Mouse (Mus musculus) testis, postnatal 14 days (tissue): ENCODE results near the gene Gnb3.

Experiments used
- DNase-seq: peaks from one replicate; pipeline ENCODE4 v3.0.0; 2021; ENCODE audit warnings: low spot score

Gene Gnb3

DNA sequence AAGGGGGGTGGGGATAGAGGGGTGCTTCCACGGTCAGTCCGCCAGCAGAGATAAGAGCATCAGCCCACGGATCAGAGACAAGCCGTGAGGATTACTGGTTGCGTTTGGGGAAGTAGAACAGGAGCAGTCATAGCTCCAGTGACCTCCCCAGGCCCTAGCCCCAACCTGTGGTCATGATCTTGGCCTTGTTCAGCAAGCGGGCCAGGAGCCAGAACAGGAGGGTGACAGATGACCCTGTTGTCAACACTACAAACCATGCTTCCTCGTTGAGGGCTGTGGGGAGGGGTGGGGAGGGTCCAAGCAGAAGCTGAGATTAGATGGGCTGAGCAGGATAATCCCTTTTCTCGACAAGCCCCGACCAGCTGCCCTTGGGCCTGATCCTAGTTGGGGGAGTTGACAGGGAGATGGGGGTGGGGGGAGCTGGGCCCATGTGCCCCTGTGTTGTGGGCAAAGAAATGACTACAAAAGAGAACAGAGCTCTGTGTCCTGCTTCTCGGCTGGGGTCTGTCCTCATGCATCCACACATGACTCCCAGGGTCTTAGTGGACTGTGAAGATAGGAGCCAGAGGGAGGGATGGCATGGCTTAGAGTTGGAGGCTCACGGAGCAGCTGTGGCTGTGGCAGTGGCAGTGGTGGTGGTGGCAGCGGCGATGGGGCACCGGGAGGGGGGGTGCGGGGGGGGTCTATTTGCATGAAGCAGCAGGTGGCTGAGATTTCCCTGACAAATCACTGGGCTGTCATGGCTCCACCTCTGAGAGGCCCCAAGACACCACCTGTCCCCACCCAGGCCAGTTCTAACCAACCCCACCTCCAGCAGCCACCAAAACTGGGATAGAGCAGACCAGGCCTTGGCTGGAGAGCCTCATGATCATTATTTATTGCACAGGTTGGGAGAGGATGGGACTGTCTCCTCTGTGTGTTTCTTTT lies at the start of gene Gnb3:
Gene Gnb3 (minus strand): TSS at position 35 of the 927 bp plus-strand sequence.
- DNase-seq, result no peak

GRCm38 (mm10) chr6:124888555-124889125 lies 48.6 kb upstream of the Gnb3 start:
- DNase-seq, result no peak

DNA sequence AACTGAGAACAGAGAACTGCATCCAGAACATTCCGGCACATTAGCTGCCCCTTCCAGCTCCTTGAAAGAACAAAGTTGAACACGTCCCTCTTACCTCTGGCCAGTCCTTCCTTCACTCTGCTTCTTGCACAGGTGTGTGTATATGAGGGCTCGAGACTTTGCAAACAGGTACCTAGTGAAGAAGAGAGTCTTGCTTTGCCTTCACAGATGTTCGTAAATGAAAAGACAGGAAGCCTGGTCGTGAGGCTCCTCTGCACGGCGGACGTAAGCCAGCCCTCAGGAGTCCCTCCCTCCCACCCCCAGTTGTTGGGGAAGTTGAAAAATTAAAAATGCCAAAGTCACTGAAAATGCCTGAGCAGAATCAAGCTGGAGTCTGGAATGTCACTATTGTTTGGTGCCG lies 47.9 kb upstream of the Gnb3 start, which contains the start of gene Cd4:
Gene Cd4 (minus strand): TSS at position 236 of the 400 bp plus-strand sequence.
- no peak for DNase-seq

GRCm38 (mm10) chr6:124885956-124886381 lies 45.9 kb upstream of the Gnb3 start:
- no peak for DNase-seq

DNA sequence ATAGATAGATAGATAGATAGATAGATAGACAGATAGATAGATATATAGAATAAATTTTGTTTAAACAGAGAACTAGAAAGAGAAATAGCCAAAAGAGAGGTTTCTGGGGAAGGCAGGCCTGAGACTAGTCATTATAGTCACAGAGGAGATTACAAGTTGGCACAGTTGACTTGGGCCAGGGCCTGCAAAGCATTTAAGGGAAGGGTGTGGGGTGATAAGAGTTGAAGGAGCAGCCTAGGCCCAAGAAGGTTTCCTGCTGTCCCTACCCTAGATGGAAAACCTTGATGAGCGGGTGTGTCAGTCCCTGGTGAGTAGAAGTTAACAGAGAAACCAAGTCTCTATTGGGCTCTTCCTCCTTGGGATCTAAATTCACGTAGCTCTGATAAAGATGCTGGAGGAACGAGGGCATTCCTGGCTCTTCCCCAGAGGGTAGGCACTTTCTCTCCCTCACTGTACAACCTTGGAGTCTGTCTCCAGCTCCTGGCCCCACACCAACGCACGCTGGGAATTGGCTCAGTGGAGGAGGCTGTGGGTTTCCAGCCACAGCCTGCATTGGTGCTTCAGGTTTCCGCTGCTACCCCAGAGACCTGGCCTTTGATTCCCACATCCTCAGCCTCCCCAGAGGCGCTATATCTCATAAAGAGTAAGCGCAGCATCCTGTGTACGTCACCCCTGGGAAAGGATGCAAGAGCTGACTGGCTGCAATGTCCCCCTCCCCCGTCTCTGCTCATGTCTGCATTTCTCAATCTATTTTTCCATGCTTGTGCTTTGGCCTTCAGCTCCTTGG lies 44.8 kb upstream of the Gnb3 start:
- DNase-seq, result no peak

DNA sequence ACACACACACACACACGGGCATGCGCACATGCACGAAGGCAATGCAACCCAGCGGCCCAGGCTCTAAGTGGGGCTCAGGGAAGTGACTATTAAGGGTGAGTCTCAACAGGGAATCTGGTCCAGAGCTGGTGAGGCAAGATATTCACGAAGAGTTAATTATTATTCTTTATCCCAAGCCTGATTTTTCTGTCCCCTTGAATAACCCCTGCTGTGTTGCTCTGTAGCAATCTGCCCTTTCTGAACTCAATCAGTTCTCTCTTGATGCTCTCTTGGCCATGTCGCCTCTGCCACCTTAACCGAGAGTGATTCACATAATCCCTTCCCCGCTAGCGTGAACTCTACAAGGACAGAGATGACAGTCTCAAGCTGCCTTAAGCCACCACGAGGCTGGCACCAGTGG lies 43.3 kb upstream of the Gnb3 start:
- no peak for DNase-seq

DNA sequence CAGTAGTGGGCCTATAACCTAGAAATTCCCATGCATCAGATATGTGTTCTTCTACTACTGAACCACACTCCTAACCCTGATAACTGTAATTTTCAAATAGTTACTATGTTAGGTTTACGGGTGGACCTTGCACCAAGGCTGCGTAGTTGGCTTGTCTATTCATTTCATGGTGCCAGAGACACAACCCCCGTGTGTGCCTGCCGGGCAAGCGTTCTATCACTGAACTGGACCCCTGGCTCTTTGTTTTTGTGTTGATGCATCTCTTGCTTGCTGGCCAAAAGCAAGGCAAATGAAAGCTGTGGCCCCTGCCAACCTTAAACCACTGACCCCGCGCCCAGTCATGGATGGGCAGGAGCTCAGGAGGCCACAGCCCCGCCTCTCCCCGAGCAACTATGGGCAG lies 41.7 kb upstream of the Gnb3 start:
- no peak for DNase-seq

- no peak for DNase-seq
Observed at GRCm38 (mm10) chr6:124879390-124879789, 39.3 kb upstream of the Gnb3 start.

DNA sequence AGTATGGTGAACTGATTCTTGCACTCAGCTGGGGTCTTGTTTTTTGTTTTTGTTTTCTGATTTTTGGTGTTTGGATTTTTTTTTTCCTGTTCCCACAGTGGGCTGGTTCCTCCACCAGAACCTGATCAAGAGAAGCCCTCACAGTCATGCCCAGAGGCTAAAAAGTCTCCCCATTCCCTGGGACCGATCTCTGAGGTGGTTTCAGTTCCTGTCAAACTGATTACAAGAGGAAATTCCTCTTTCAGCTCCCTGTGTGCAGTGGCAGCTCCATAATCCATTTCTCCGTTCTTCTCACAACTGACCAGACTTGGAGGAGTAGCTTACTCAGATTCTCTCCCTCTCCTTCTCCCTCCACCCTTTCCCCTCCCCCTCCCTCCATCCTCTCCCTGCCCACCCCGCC lies 34.3 kb upstream of the Gnb3 start:
- DNase-seq, result no peak

DNA sequence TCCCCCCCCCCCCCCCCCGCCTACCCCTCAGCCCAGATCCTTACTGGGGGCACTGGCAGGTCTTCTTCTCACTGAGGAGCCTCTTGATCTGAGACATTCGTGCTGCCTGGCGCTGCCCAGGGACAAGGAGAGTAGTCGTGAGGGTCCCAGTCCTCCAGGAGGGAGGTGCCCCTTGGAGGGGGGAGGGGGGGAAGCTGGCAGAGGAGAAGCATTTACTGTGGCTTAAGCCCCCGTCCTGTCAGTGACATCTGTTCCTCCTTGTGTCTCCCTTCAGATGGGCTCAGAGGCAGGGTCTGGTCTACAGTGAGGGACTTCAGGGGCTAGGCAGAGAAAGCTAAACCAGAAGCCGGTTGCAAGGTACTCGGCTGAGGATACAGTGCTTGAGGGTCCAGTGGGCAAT lies 26.5 kb upstream of the Gnb3 start:
- DNase-seq, result no peak

DNA sequence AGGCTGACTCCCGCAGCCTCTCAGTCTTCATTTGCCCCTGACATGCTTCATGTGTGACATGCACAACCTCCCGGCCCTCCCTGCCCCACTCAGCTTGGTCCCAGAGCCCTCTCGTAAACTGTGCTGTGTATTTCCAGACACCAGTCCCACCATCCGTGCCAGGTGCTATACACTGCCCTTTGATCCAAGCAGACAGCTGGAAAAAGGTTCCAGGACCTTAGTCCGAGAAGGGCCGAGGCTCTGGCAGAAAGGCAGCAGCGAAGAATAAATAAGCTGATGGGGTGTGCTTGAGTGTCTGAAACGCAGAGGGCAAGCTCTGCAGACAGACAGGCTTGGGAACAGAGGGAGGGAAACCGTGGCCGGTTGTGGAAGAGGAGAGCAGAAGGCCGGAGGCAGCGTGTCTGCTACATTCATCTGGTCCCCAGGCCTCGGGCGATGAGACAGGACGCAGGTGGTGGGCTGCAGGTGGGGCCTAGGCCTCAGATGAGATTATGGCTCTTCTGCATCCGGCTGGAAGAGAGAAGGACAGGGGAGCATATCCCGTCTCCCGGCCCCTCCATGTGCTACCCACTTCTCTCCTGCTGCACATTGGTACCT lies 25.8 kb upstream of the Gnb3 start:
- DNase-seq, result no peak

- peak; percentile 43 for DNase-seq
Observed at GRCm38 (mm10) chr6:124863658-124864298, 23.7 kb upstream of the Gnb3 start, which contains the start of gene Gpr162. TSS of gene Gpr162 (minus strand) at chr6:124863983.

- no peak for DNase-seq
Observed at GRCm38 (mm10) chr6:124863125-124863657, 23.1 kb upstream of the Gnb3 start.

DNA sequence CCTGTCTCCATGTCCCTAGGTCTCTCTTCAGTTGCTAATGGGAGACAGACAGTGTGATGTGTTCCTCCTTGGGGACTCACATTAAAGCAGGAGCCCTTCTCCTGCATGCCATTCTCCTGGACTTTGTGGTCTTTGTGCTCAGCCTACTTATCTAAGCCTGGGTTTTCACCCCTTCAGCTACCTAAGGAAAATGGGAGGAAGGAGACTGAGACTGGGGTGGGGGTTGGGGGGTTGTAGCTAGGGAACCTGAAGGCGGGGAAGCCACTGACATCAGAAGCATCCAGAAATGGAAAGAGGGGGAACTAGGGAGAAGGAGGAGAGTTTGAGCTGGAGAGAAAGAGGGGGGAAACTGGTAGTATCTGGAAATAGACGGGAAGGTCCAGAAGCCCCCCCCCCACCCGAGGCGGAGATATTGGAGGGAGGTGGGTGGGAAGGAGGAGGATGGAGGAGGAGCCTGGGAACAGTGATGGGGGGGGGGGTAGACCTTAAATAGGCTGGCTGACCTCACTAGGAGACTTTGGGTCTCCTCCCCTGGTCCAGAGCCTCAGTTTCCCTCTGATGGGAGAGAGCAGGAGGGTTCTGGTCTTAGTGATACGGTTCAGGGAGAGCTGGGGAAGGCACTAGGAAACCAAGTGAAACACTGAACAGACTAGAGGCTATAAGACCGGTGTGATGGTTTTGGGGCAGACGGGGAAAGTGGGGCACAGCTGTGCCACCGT lies 22.5 kb upstream of the Gnb3 start:
- DNase-seq, result no peak

- DNase-seq, result no peak
Observed at GRCm38 (mm10) chr6:124861802-124862201, 21.7 kb upstream of the Gnb3 start.

- no peak for DNase-seq
Observed at GRCm38 (mm10) chr6:124861266-124861665, 21.2 kb upstream of the Gnb3 start.

- no peak for DNase-seq
Observed at GRCm38 (mm10) chr6:124860511-124860910, 20.4 kb upstream of the Gnb3 start.

- DNase-seq, result peak; percentile 70
Observed at GRCm38 (mm10) chr6:124859725-124860124, 19.6 kb upstream of the Gnb3 start.

DNA sequence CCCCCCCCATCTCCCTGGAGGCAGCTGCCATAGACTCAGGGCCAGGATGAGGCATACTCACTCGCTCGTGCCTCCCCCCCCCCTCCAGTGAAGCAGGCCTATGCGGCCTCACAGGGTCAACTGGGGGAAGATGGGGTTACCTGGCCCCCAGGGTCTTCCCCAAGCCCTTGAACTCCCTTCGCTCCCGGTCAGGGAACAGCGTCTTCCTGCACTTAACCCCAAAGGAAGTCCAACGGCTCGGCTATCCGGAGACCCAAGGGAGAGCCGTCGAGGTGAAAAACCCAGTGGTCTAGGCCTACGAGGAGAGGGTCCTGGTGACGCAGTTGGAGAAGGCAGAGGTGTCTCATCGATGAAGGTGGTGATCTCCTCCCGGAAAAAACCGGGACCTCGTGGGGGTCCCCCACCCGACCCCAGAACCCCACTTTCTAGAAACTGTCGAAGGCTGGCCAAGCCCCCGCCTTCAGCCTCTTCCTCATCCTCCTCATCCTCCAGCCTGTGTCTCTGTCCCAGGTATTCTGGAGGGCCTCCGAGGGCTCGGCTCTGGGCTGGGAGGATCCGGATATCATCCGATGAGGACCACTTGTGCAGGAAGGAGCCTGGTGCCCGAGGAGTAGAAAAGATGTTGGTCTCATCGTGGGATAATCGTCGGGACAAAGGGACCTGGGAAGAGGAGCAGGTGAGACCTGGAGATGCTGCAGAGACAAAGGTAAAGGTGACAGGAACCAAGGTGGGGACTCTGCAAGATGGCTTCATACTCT lies 18.7 kb upstream of the Gnb3 start:
- no peak for DNase-seq
